Mouse (Mus musculus) lung, adult 2 months (tissue): ENCODE data around the gene Il22. TPM values are rescaled to one million over a fixed set of nuclear protein-coding genes. Genes with fewer than 3 reads are reported as not detected.
"Not testable (repeated sequence)": the region's sequence is repeated elsewhere in the genome, so short reads cannot be mapped to it uniquely, and the experiment has no call there.

Source experiments
- DNase-seq: peaks from one replicate; pipeline ENCODE4 v3.0.0; 2022
- H3K4me1 ChIP-seq: fragments of 200-500 bp; 2 replicates; pipeline ENCODE4 v1.6.1; 2011; ENCODE audit warnings: low read length; ENCODE audit not compliant: control insufficient read depth, insufficient read depth
- H3K4me3 ChIP-seq: fragments of 200-500 bp; replicated peaks from 2 replicates; pipeline ENCODE3; 2011; ENCODE audit warnings: low read depth, mild to moderate bottlenecking, control low read depth, low read length; ENCODE audit errors: extremely low read depth
- CTCF ChIP-seq: fragments of 200-500 bp; IDR thresholded peaks from 2 replicates; pipeline ENCODE4 v1.5.1; 2011; ENCODE audit warnings: mild to moderate bottlenecking, low read length, control low read depth; ENCODE audit not compliant: insufficient read depth
- POLR2A ChIP-seq: fragments of 200-500 bp; IDR thresholded peaks from 2 replicates; pipeline ENCODE4 v1.6.1; 2011; ENCODE audit warnings: low read depth, mild to moderate bottlenecking, control low read depth, low read length, borderline replicate concordance; ENCODE audit errors: extremely low read depth
- WGBS: fragments of 180-500 bp; shearing (Covaris S2); methylation state at CpG from one replicate; pipeline ENCODE4 v1.1.7; 2018; 5-methylcytosine and 5-hydroxymethylcytosine counted together
- polyA plus RNA-seq: library from polyadenylated mRNA; depleted of rRNA; stranded (reverse); fragments of >200 nt; gene quantifications from 2 replicates; pipeline ENCODE4 v1.2.3, GENCODE M21; 2012; rRNA removed

Il22 gene
- polyA plus RNA-seq, 1 experiment, result not detected

GRCm38 (mm10) chr10:118249006-118249595, 44.4 kb downstream of the Il22 start:
- H3K4me3 ChIP-seq, DNase-seq, H3K4me1 ChIP-seq: not testable (repeated sequence)
- WGBS, result 65% methylated on average over 11 of the region's 11 CpGs

- TF ChIP-seq POLR2A (no peak), CTCF (no peak)
- Histone ChIP-seq H3K4me3 (no peak overlapping the region), H3K4me1 (no peaks in the 10 kb centered on the region)
- DNase-seq, result no peak
- 39% methylated on average over 10 of the region's 10 CpGs for WGBS
Measured at GRCm38 (mm10) chr10:118250852-118251295, 46.1 kb downstream of the Il22 start.

GRCm38 (mm10) chr10:118258388-118258787, 53.6 kb downstream of the Il22 start, which contains the start of gene Gm32802:
Gm32802 (plus strand) TSS chr10:118258688.
- WGBS, result no CpG with 5 or more reads among the region's 13 CpGs
- DNase-seq, H3K4me3 ChIP-seq, H3K4me1 ChIP-seq: not testable (repeated sequence)

Other genes starting within 250 kb of the Il22 start
- gene Mdm1, start 63.1 kb upstream of the Il22 start, polyA plus RNA-seq, result 5.1 and 8.4 TPM in 2 replicates
- gene Gm32717, start 35.8 kb downstream of the Il22 start, polyA plus RNA-seq, result not detected in 2 replicates
- not detected in 2 replicates for gene Gm32802, start 53.7 kb downstream of the Il22 start, polyA plus RNA-seq
- not detected in 2 replicates for gene Iltifb, start 90.1 kb downstream of the Il22 start, polyA plus RNA-seq
- gene Gm9040, start 122.0 kb downstream of the Il22 start, polyA plus RNA-seq, result not detected in 2 replicates
- gene Gm9044, start 127.5 kb downstream of the Il22 start, polyA plus RNA-seq, result not detected in 2 replicates
- gene Gm9045, start 132.9 kb downstream of the Il22 start, polyA plus RNA-seq, result not detected in 2 replicates
- not detected in 2 replicates for gene Gm9046, start 138.3 kb downstream of the Il22 start, polyA plus RNA-seq
- gene Gm9048, start 143.7 kb downstream of the Il22 start, polyA plus RNA-seq, result not detected in 2 replicates
- gene Gm9049, start 149.2 kb downstream of the Il22 start, polyA plus RNA-seq, result not detected in 2 replicates
- not detected in 2 replicates for gene Ifng, start 236.1 kb downstream of the Il22 start, polyA plus RNA-seq